Mouse (Mus musculus) forebrain, embryonic 12.5 days (tissue): ENCODE data around the gene Amz1. TPM values are rescaled to one million over a fixed set of nuclear protein-coding genes. Genes with fewer than 3 reads are reported as not detected.

Experiments used
- ATAC-seq: fragments of 200-750 bp; cut with Nextera tagmentation; 2 replicates; pipeline ENCODE4 v1.8.0; 2017; ENCODE audit warnings: moderate TSS enrichment; ENCODE audit not compliant: low FRiP score
- H3K27ac ChIP-seq: fragments of 300-500 bp; sonication (generic); 2 replicates; pipeline ENCODE4 v1.5.1; 2016; ENCODE audit warnings: mild to moderate bottlenecking
- H3K27me3 ChIP-seq: fragments of 300-500 bp; sonication (generic); 2 replicates; pipeline ENCODE4 v1.6.1; 2016; ENCODE audit warnings: mild to moderate bottlenecking
- H3K36me3 ChIP-seq: fragments of 300-500 bp; sonication (generic); replicated peaks from 2 replicates; pipeline ENCODE4 v1.6.1; 2016; ENCODE audit warnings: mild to moderate bottlenecking
- H3K4me1 ChIP-seq: fragments of 300-500 bp; sonication (generic); 2 replicates; pipeline ENCODE4 v1.6.1; 2016
- H3K4me2 ChIP-seq: fragments of 300-500 bp; sonication (generic); 2 replicates; pipeline ENCODE4 v1.6.1; 2016; ENCODE audit warnings: mild to moderate bottlenecking, moderate library complexity
- H3K4me3 ChIP-seq: fragments of 300-500 bp; sonication (generic); replicated peaks from 2 replicates; pipeline ENCODE4 v1.5.1; 2016; ENCODE audit warnings: mild to moderate bottlenecking
- H3K9ac ChIP-seq: fragments of 300-500 bp; sonication (generic); 2 replicates; pipeline ENCODE4 v1.6.1; 2016; ENCODE audit warnings: mild to moderate bottlenecking
- H3K9me3 ChIP-seq: fragments of 300-500 bp; sonication (generic); 2 replicates; pipeline ENCODE4 v1.6.1; 2016
- WGBS: fragments of 180-500 bp; shearing (Covaris S2); methylation state at CpG from one replicate; pipeline ENCODE4 v1.1.7; 2016; 5-methylcytosine and 5-hydroxymethylcytosine counted together
- polyA plus RNA-seq: library from polyadenylated mRNA; unstranded; fragments of >200 nt; fragmentation: Nextera tagmentation; extraction: Ambion mirVana; gene quantifications from 2 replicates; pipeline ENCODE4 v1.2.1, GENCODE M21; 2016

The Amz1 gene
- polyA plus RNA-seq, 1 experiment from 2014 or later = 1.8 TPM

GRCm38 (mm10) chr5:140702618-140703175, 21.2 kb upstream of the Amz1 start:
- Histone ChIP-seq H3K27ac (peak overlapping the region; percentile 90), H3K9ac (peak overlapping the region; percentile 85), H3K9me3 (no peaks in the 10 kb centered on the region), H3K4me3 (peak overlapping the region; percentile 84), H3K4me2 (peak overlapping the region; percentile 93), H3K36me3 (peaks cover 11% of the 10 kb centered on the region; the same call in 1 of the 2 replicates), H3K4me1 (peaks cover 35% of the 10 kb centered on the region), H3K27me3 (no peaks in the 10 kb centered on the region)
- WGBS = 63% methylated on average over 19 of the region's 19 CpGs
- ATAC-seq = no peak

DNA sequence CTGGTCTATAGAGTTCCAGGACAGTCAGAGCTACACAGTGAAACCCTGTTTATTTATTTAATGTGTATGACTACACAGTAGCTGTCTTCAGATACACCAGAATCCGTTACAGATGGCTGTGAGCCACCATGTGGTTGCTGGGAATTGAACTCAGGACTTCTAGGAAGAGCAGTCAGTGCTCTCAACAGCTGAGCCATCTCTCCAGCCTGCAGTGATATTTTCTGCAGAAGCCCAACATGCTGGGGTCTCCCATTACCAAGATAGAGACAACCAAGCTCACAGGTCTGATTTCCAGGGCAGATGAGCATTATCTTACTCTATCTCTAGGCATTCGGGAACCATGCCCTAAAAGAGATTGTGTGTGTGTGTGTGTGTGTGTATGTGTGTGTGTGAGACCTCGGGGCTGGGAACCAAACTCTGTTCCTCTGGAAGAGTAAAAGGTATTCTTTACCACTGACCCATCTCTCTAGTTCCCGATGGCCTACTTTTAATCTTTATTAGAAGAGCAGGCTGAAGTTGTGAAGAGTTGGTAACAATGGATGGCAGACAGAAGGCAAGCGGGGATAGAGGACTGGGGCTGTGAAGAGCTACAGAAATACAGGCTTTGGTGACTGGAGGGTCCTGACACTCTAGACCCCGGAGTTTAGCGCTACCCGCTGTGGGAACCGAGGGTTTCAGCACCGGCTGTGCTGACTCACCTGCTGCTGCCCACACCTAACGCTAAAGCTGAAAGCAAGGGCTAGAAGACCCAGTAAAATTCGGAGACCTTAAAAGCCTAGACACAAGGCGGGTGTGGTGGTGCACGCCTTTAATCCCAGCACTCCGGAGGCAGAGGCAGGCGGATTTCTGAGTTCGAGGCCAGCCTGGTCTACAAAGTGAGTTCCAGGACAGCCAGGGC, 20.2 kb upstream of the Amz1 start:
- Histone ChIP-seq H3K27ac (peak overlapping the region; percentile 68), H3K4me1 (peaks cover 35% of the 10 kb centered on the region), H3K4me2 (peak overlapping the region; percentile 47), H3K9ac (no peak overlapping the region), H3K36me3 (peaks cover 6% of the 10 kb centered on the region; the same call in 1 of the 2 replicates), H3K27me3 (no peaks in the 10 kb centered on the region), H3K9me3 (no peaks in the 10 kb centered on the region), H3K4me3 (peak overlapping the region; percentile 62)
- WGBS = 45% methylated on average over 17 of the region's 17 CpGs
- ATAC-seq = no peak

DNA sequence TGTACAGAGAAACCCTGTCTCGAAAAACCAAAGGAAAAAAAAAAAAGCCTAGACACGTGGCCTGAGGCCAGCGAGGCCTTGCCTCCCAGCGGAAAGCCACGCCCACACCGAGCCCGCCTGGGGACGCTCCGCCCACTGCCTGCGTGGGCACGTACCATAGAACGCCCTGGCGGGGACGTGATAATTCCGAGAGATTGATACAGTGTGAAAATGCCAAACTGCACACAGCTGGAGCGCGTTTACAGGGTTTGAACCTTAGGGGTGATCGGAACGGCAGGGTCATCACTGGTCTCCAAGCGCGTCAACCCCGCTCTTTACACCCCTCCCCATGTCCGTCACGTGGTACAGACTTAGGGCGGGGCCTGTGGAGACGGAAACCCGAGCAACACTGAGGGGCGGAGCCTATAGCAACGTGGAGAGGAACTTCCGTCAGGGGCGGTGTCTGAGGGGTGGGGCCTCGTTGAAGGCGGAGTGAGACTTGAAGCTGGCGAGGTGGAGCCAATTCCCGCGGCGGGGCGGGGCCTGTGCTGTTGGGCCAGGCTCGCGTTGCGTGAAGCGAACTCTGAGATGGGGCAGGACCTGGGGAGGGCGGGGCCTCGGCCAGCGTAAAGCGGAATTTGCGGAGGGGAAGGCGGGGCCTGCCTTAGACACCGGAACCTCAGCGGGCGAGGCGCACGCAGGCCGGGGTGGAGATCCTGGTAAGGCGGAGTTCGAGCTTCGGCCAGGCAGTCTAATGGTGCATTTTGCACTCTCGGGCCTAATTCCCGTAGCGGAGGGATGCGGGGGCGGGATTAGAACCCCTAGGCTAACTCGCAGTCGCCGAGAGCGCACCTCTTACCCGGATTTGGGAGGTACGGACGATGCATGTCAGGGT, 19.3 kb upstream of the Amz1 start, which contains the start of gene Brat1:
Gene Brat1, plus strand, starts transcription at position 634 of the 874 bp plus-strand sequence.
- peak within 1 kb of the TSS; percentile 69 for H3K9ac ChIP-seq
- H3K9me3 ChIP-seq = no peaks in the 10 kb centered on the region
- H3K36me3 ChIP-seq = peaks cover 6% of the 10 kb centered on the region; the same call in 1 of the 2 replicates
- WGBS = under 1% methylated on average over 68 of the region's 69 CpGs
- no peaks in the 10 kb centered on the region for H3K27me3 ChIP-seq
- peak within 1 kb of the TSS; percentile 62 for H3K4me3 ChIP-seq
- peak within 1 kb of the TSS; percentile 78 for H3K4me2 ChIP-seq
- peak within 1 kb of the TSS; percentile 87 for H3K27ac ChIP-seq
- H3K4me1 ChIP-seq = peaks cover 35% of the 10 kb centered on the region
- peak; percentile 92 for ATAC-seq

- 69% methylated on average over 7 of the region's 7 CpGs for WGBS
- Histone ChIP-seq H3K4me2 (peak overlapping the region; percentile 78), H3K4me1 (peaks cover 29% of the 10 kb centered on the region), H3K27ac (peak overlapping the region; percentile 87; the same call in 1 of the 2 replicates), H3K9me3 (no peaks in the 10 kb centered on the region), H3K36me3 (peaks cover 15% of the 10 kb centered on the region), H3K9ac (peak overlapping the region; percentile 69), H3K27me3 (no peaks in the 10 kb centered on the region), H3K4me3 (peak overlapping the region; percentile 62)
- ATAC-seq = no peak
These were observed 18.3 kb upstream of the Amz1 start for GRCm38 (mm10) chr5:140705501-140706171.

- no peak for ATAC-seq
- H3K9me3 ChIP-seq = no peaks in the 10 kb centered on the region
- no peak overlapping the region for H3K27ac ChIP-seq
- H3K4me2 ChIP-seq = no peak overlapping the region
- no peak overlapping the region for H3K9ac ChIP-seq
- peaks cover 9% of the 10 kb centered on the region for H3K4me1 ChIP-seq
- H3K36me3 ChIP-seq = peaks cover 62% of the 10 kb centered on the region
- 95% methylated on average over 6 of the region's 6 CpGs for WGBS
- H3K4me3 ChIP-seq = no peak overlapping the region
- no peaks in the 10 kb centered on the region for H3K27me3 ChIP-seq
These were observed 13.6 kb upstream of the Amz1 start for GRCm38 (mm10) chr5:140710315-140710714.

GRCm38 (mm10) chr5:140711040-140711439, 12.9 kb upstream of the Amz1 start:
- H3K4me2 ChIP-seq = no peak overlapping the region
- no peak for ATAC-seq
- 90% methylated on average over 5 of the region's 5 CpGs for WGBS
- peaks cover 69% of the 10 kb centered on the region for H3K36me3 ChIP-seq
- H3K27ac ChIP-seq = no peak overlapping the region
- no peaks in the 10 kb centered on the region for H3K9me3 ChIP-seq
- H3K4me3 ChIP-seq = no peak overlapping the region
- peaks cover 1% of the 10 kb centered on the region; the same call in 1 of the 2 replicates for H3K4me1 ChIP-seq
- H3K9ac ChIP-seq = no peak overlapping the region
- H3K27me3 ChIP-seq = no peaks in the 10 kb centered on the region

DNA sequence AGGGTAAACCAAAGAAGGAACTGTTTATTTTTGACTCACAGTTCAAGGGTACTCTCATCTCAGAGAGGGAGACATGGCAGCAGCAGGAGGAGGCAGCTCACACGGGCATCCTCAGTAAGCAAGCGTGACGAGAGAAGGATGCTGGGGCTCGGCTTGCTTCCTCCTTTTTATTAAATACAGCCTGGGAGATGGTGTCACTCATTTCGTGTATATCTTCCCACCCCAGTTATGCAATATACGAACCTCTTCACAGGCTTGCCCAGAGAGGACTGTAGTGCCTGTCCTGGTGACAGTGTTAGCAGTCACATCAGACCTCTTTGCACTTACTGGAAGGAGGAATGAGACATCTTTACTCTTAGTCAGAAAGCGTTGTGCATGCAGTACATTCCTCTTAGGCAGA, 3.2 kb upstream of the Amz1 start:
- 86% methylated on average over 7 of the region's 7 CpGs for WGBS
- no peak for ATAC-seq

DNA sequence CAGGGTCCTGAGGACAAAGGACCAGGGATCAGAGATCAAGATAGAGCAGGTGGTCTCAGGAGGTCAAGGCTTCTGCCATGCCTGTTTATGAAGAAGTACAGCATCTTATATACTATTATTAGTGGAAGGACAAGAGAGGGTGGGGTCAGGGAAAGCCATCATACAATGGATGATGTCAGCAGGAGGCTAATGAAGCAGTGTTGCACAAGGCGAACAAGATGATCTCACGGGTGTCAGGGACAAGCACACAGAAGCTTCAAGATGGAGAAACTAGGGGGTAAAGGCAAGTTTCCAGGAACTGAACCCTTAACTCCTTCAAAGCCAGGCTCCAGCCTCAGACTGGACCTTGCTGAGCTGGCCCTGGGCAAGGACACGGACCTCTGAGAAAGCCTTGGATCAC, 1.8 kb upstream of the Amz1 start:
- H3K9ac ChIP-seq = no peak overlapping the region
- H3K27ac ChIP-seq = no peak overlapping the region
- no peak overlapping the region for H3K4me3 ChIP-seq
- H3K36me3 ChIP-seq = peaks cover 25% of the 10 kb centered on the region
- no peak overlapping the region for H3K4me2 ChIP-seq
- no peaks in the 10 kb centered on the region for H3K27me3 ChIP-seq
- no peaks in the 10 kb centered on the region for H3K9me3 ChIP-seq
- ATAC-seq = no peak
- peaks cover 17% of the 10 kb centered on the region for H3K4me1 ChIP-seq
- 73% methylated on average over 3 of the region's 3 CpGs for WGBS

More for the DNA sequence above, 3.2 kb upstream of the Amz1 start:
- Histone ChIP-seq H3K27ac (no peak overlapping the region), H3K27me3 (no peaks in the 10 kb centered on the region), H3K9me3 (no peaks in the 10 kb centered on the region), H3K4me1 (peaks cover 11% of the 10 kb centered on the region), H3K9ac (no peak overlapping the region), H3K36me3 (peaks cover 38% of the 10 kb centered on the region), H3K4me2 (no peak overlapping the region), H3K4me3 (no peak overlapping the region)

DNA sequence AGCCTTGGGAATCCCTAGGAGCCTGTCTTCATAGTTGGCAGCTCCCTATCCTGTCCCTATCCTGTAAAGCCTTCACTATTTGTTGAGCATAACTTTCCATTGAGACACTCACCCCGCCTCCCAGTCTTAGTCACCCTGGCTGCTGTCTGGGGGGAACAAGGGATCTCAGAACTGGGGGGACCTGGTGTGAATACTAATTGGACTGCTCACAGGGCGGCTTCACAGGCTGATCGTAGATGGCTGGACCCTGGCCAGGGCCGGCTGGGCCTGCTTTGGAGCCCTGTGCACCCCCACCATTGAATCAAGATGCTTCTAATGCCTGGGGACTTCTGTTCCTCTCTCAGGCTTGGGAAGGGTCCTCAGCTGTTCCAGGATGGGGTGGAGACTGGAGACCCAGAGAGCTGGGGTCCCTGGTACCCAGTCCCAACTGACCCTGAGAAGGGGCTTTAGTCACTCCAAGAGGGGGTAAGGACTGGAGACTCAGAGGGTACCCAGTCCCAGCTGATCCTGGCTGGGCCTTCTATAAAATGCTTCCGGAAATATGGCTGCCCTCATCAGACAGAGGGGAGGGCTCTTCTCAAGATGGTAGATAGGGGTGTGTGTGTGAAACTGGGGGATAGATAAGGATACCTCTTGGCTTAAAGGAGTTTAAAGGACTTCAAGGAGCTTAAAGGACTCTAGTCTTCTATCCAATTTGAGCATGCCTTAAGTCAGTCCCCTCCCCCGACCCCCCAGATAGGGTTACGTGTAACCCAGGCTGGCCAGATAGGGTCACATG, 2.3 kb downstream of the Amz1 start:
- Histone ChIP-seq H3K36me3 (no peaks in the 10 kb centered on the region), H3K27ac (peak overlapping the region; percentile 68), H3K27me3 (no peaks in the 10 kb centered on the region), H3K9ac (no peak overlapping the region), H3K9me3 (no peaks in the 10 kb centered on the region), H3K4me3 (no peak overlapping the region), H3K4me1 (peaks cover 17% of the 10 kb centered on the region), H3K4me2 (no peak overlapping the region; the same call in 1 of the 2 replicates)
- peak; percentile 61 for ATAC-seq
- WGBS = 68% methylated on average over 7 of the region's 7 CpGs

GRCm38 (mm10) chr5:140726946-140727740, 3.2 kb downstream of the Amz1 start:
- Histone ChIP-seq H3K4me3 (no peak overlapping the region), H3K36me3 (no peaks in the 10 kb centered on the region), H3K27ac (no peak overlapping the region), H3K9me3 (no peaks in the 10 kb centered on the region), H3K4me2 (no peak overlapping the region), H3K27me3 (no peaks in the 10 kb centered on the region), H3K9ac (no peak overlapping the region), H3K4me1 (peaks cover 17% of the 10 kb centered on the region)
- 90% methylated on average over 17 of the region's 17 CpGs for WGBS
- ATAC-seq = no peak
